Mouse (Mus musculus): ENCODE measurements around the gene Phldb1.

Gene Phldb1

GRCm38 (mm10) chr9:44732921-44733530 is 2.0 kb downstream of the Phldb1 start:
- in situ Hi-C loops (cut with MboI; ENCODE audit: low pct_unique_long_range_greater_than_20kb in 1 of 2, low sequenced_read_pairs in 2 of 2, unreplicated experiment in 1 of 2), result no loop called here

- in situ Hi-C loops (cut with MboI; ENCODE audit: low pct_unique_long_range_greater_than_20kb in 1 of 2, low sequenced_read_pairs in 2 of 2, unreplicated experiment in 1 of 2), result no loop called here
Observed at GRCm38 (mm10) chr9:44732130-44732549, 2.9 kb downstream of the Phldb1 start.

DNA sequence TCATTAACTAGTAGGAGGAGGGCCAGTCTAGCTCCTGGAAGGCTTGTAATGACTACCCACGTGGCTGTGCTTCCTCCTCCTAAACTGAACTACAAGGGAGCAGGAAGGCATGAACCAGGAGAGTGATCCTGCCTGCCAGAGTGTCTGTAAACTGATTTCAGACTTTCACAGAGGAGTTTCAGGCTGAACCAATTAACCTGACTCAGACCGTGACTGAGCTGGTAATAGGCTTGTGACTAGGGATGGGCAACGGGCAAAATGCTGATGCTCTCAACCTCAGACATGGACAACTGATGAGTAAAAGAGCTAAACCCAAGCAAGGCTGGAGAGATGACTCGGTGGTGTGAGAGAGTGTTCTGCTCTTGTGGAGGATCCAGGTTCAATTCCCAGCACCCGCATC is 7.6 kb downstream of the Phldb1 start:
- in situ Hi-C loops (cut with MboI; ENCODE audit: low pct_unique_long_range_greater_than_20kb in 1 of 2, low sequenced_read_pairs in 2 of 2, unreplicated experiment in 1 of 2), result no loop called here

DNA sequence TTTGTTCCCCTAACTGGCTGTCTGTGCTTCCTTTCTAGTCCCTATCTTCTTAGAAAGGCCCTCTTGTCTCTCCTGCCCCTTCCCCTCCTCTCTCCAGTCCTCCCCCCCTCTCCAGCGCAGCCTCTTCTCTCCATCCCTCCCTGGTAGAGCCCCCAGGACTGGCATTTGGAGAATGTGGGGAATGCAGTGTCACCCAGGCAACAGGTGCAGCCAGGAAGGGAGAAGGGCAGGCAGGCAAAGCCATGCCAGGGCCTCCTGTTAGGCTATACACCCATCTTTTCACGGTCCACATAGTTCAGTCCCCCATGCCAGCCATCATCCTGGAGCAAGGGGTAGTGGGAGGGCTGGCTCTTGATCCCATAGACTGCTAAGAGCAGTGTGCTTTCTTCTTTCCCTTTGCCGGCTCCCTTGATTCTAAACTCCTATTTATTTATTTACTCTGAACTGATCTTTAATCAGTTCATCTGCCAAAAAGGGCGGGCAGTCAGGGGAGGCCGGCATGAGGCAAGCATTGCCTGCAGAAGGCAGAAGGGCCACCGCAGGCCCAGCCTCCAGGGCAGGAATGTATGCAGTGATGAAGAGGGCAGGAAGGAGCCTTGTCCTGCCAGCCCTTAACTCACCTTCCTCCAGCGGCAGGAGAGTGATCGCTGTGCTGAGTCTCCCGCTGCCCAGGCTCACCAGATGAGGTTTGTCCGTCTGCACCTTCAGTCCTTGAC is 8.4 kb downstream of the Phldb1 start:
- in situ Hi-C loops (cut with MboI; ENCODE audit: low pct_unique_long_range_greater_than_20kb in 1 of 2, low sequenced_read_pairs in 2 of 2, unreplicated experiment in 1 of 2), result no loop called here

DNA sequence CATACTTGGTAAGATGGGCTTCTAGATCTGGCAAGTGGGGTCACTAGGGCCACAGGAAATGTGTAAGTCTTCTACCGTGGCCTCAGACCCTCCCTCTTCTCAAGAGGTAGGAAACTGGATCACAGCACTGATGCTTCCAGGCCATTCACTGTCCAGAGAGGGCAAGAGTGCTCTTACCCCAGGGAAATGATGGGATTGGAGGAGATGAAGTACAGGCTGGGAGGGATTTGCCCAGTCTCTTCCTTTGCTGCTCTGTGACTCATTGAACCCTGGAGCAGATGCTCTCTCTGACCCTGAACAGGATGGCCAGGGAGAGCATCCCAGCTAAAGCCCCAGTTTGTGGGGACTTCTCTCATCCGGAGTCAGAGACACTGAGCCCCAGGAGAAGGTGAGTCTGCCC is 10.3 kb downstream of the Phldb1 start:
- in situ Hi-C loops (cut with MboI; ENCODE audit: low pct_unique_long_range_greater_than_20kb in 1 of 2, low sequenced_read_pairs in 2 of 2, unreplicated experiment in 1 of 2), result no loop called here

DNA sequence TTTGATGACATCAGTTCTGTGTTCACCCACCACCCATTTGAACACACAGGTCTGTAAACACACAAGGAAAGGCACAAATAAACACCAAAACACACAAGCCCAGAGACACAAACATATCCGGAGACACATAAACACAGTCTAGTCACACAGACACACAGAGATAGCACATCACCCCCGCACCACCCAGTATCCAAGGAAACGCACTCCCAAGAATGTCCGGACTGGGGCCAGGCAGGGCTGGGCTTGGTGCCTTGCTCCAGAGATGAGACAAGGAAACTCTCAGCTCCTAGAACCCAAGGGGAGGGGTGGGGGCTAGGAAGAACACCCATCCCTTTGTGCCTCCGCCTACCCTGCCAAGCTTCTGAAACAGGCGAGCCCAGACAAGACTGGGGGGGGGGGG is 10.8 kb downstream of the Phldb1 start:
- in situ Hi-C loops (cut with MboI; ENCODE audit: low pct_unique_long_range_greater_than_20kb in 1 of 2, low sequenced_read_pairs in 2 of 2, unreplicated experiment in 1 of 2), result no loop called here

- in situ Hi-C loops (cut with MboI; ENCODE audit: low pct_unique_long_range_greater_than_20kb in 1 of 2, low sequenced_read_pairs in 2 of 2, unreplicated experiment in 1 of 2), result no loop called here
Observed at GRCm38 (mm10) chr9:44723521-44724041, 11.4 kb downstream of the Phldb1 start.

- in situ Hi-C loops (cut with MboI; ENCODE audit: low pct_unique_long_range_greater_than_20kb in 1 of 2, low sequenced_read_pairs in 2 of 2, unreplicated experiment in 1 of 2), result no loop called here
Observed at GRCm38 (mm10) chr9:44723008-44723407, 12.0 kb downstream of the Phldb1 start.

GRCm38 (mm10) chr9:44722575-44722974 is 12.4 kb downstream of the Phldb1 start:
- in situ Hi-C loops (cut with MboI; ENCODE audit: low pct_unique_long_range_greater_than_20kb in 1 of 2, low sequenced_read_pairs in 2 of 2, unreplicated experiment in 1 of 2), result no loop called here

- in situ Hi-C loops (cut with MboI; ENCODE audit: low pct_unique_long_range_greater_than_20kb in 1 of 2, low sequenced_read_pairs in 2 of 2, unreplicated experiment in 1 of 2), result no loop called here
Observed at GRCm38 (mm10) chr9:44721877-44722186, 13.2 kb downstream of the Phldb1 start.

- in situ Hi-C loops (cut with MboI; ENCODE audit: low pct_unique_long_range_greater_than_20kb in 1 of 2, low sequenced_read_pairs in 2 of 2, unreplicated experiment in 1 of 2), result no loop called here
Observed at GRCm38 (mm10) chr9:44721154-44721876, 13.7 kb downstream of the Phldb1 start.

DNA sequence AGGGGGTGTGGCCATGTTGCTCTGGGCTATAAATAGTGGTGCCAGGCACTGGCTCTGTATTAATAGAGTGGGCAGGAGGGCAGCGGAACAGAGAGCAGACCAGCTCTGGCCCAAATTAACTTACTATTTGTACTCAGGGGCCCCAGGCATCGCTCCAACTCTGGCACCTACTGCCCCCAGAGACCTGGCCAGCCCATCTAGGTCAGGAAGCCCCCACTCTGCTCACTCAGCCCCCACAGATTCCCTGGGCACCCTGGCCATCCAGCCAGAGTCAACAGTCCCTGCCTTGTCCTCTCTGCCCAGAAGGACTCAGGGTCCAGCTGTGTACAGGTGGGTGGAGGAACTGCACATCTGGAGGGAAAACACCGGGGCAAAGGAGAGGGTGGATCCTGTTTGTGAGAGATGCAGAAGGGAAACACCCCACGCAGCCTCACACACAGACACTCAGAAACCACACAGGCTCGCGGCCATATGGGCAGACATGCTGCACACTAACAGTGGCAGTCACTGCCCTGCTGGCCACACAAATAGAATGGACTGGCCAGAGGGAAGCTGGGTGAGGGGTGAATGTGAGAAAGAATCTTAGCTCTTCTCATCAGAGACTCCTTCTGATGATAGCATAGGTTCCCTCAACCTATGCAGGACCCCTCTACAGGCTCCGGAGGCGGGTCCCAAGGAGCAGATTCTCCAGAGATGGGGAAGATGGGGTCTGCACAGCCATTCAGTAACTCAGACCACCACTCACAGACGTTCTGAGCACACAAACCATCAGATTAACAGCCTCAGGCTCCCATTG is 14.4 kb downstream of the Phldb1 start:
- in situ Hi-C loops (cut with MboI; ENCODE audit: low pct_unique_long_range_greater_than_20kb in 1 of 2, low sequenced_read_pairs in 2 of 2, unreplicated experiment in 1 of 2), result no loop called here

GRCm38 (mm10) chr9:44719632-44720357 is 15.2 kb downstream of the Phldb1 start:
- in situ Hi-C loops (cut with MboI; ENCODE audit: low pct_unique_long_range_greater_than_20kb in 1 of 2, low sequenced_read_pairs in 2 of 2, unreplicated experiment in 1 of 2), result no loop called here

- in situ Hi-C loops (cut with MboI; ENCODE audit: low pct_unique_long_range_greater_than_20kb in 1 of 2, low sequenced_read_pairs in 2 of 2, unreplicated experiment in 1 of 2), result no loop called here
Observed at GRCm38 (mm10) chr9:44718937-44719631, 15.9 kb downstream of the Phldb1 start.

GRCm38 (mm10) chr9:44717822-44718242 is 17.2 kb downstream of the Phldb1 start:
- in situ Hi-C loops (cut with MboI; ENCODE audit: low pct_unique_long_range_greater_than_20kb in 1 of 2, low sequenced_read_pairs in 2 of 2, unreplicated experiment in 1 of 2), result no loop called here

DNA sequence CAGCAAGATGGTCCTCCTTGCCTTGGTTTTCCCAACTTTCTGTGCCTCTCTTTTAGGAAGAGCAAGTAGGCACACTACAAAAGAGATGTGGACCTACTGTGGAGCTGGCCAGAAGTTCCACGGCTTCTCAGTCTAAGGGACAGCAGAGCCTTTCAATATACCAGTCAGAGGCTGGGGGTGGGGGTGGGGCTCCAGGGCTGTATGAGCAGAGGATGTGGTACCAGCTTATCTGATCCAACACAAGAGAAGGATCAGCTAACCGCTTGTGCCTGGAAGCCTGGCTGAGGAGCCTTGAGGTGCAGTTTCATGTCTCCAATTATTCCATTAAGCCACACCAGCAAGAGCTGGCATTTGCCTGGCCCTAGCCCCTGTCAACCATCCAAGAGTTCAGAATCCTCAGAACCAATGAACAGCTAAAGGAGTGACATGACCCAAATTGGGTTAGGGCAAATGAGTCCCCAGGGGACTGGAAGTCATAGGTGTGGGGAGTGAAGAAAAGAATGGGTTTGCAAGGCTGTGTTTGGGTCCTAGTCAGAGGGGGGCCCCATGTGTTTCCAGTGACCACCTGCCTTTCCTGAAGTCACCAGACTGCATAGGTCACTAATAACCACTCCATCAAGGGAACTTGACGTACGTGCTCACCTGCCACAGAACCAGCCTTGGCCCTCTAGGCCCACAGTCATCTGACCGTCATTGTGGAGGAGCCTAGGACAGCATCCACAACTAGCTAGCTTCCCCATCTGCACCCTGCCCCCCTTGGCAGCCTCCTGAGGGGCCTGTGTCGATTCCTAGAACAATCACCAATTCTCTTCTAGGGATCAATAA is 17.8 kb downstream of the Phldb1 start:
- in situ Hi-C loops (cut with MboI; ENCODE audit: low pct_unique_long_range_greater_than_20kb in 1 of 2, low sequenced_read_pairs in 2 of 2, unreplicated experiment in 1 of 2), result no loop called here

All from mouse embryonic stem cell (cell line).